Mouse (Mus musculus) large intestine, adult 2 months (tissue): Measurements from ENCODE around the gene Leng8. TPM values are rescaled to one million over a fixed set of nuclear protein-coding genes. Genes with fewer than 3 reads are reported as not detected.

Experiments used
- DNase-seq: peaks from one replicate; pipeline ENCODE4 v3.0.0-alpha.2; 2012; ENCODE audit warnings: low read depth, low spot score
- WGBS: fragments of 180-500 bp; shearing (Covaris S2); methylation state at CpG from one replicate; pipeline ENCODE4 v1.1.7; 2018; 5-methylcytosine and 5-hydroxymethylcytosine counted together
- polyA plus RNA-seq: library from polyadenylated mRNA; depleted of rRNA; stranded (reverse); fragments of >200 nt; gene quantifications from 2 replicates; pipeline ENCODE4 v1.2.3, GENCODE M21; 2012; rRNA removed

The Leng8 gene
- polyA plus RNA-seq, 1 experiment: 97.6 TPM

DNA sequence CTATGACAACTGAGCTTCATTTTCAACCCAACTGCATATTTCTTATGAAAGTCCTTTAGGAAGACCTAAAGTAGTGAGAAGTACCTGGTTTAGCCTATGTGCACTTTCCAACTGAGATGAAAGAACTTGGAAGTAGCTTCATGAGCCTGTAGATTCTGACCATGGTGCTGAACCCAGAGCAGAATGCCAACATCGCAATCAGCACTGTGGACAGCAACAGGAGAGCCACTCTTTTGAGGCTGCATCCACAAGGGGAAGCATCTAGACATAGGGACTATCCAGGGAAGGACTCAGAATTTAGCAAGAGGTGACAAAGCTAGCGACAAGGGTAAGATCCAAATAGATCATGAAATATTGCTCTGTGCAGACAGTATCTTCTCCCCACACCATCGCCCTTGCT is 41.6 kb downstream of the Leng8 start:
- WGBS: 42% methylated on average over 3 of the region's 3 CpGs
- no peak for DNase-seq

Other genes with a start within 250 kb of the Leng8 start
- 0.20 and 0.44 TPM in 2 replicates for gene Gm14548, start 238.9 kb upstream of the Leng8 start, polyA plus RNA-seq
- gene Lilra6, start 221.5 kb upstream of the Leng8 start, polyA plus RNA-seq: 0.32 and 0.49 TPM in 2 replicates
- 5.0 and 8.3 TPM in 2 replicates for gene Lair1, start 73.8 kb upstream of the Leng8 start, polyA plus RNA-seq
- gene Ttyh1, start 17.6 kb upstream of the Leng8 start, polyA plus RNA-seq: 17.8 and 26.8 TPM in 2 replicates
- gene Leng9, start 13.3 kb downstream of the Leng8 start, polyA plus RNA-seq: 30.0 and 45.0 TPM in 2 replicates
- gene Cdc42ep5, start 27.8 kb downstream of the Leng8 start, polyA plus RNA-seq: 220 and 269 TPM in 2 replicates
- gene Lilra5, start 100.7 kb downstream of the Leng8 start, polyA plus RNA-seq: 0.69 and 1.2 TPM in 2 replicates
- 0.19 and 0.29 TPM in 2 replicates for gene Ncr1, start 200.7 kb downstream of the Leng8 start, polyA plus RNA-seq